Mouse (Mus musculus): ENCODE measurements at regions not wholly inside any gene's neighbourhood (a gene's known extent, or its start where the extent isn't known, plus 50 kb on each side); places are given as distances from the start of the nearest gene placed in this dataset.

GRCm38 (mm10) chr4:114315051-114315450 is 91.5 kb upstream of the Trabd2b start:
- Histone ChIP-seq H3K36me3 (ENCODE audit: control insufficient read depth in 1 of 2, insufficient read depth in 2 of 2, low read length in 2 of 2) (no peaks in the 10 kb centered on the region), H3K9ac (ENCODE audit: control insufficient read depth, low read depth, low read length, poor library complexity, severe bottlenecking) (no peak overlapping the region), H3K79me2 (ENCODE audit: control insufficient read depth, insufficient read depth, low read length, poor library complexity) (no peaks in the 10 kb centered on the region), H3K27ac (ENCODE audit: control insufficient read depth, low read depth, low read length) (no peak overlapping the region), H3K4me3 (ENCODE audit: control insufficient read depth in 1 of 2, insufficient read depth in 1 of 2, low read depth in 2 of 2, low read length in 2 of 2) (no peak overlapping the region), H3K4me1 (ENCODE audit: control insufficient read depth in 1 of 2, insufficient read depth in 2 of 2, low read length in 2 of 2) (no peaks in the 10 kb centered on the region), H3K27me3 (ENCODE audit: control insufficient read depth in 1 of 2, insufficient read depth in 2 of 2, low read length in 2 of 2) (no peaks in the 10 kb centered on the region), H3K9me3 (replicated peaks; ENCODE audit: insufficient read depth, low read length) (no peaks in the 10 kb centered on the region)
- TF ChIP-seq USF1 (IDR thresholded peaks at IDR 0.05; ENCODE audit: low read depth, low read length) = no peak
- no peak for TF ChIP-seq MYC (IDR thresholded peaks at IDR 0.05; ENCODE audit: low read depth, low read length)
- TF ChIP-seq CHD2 (IDR thresholded peaks at IDR 0.05; ENCODE audit: low read length) = no peak
- no peak for TF ChIP-seq MYB (IDR thresholded peaks at IDR 0.05; ENCODE audit: low read depth, low read length)
- DNase-seq (ENCODE audit: low read depth, low spot score) = no peak

GRCm38 (mm10) chr4:114315556-114315955 is 91.0 kb upstream of the Trabd2b start:
- TF ChIP-seq CHD2 (IDR thresholded peaks at IDR 0.05; ENCODE audit: low read length) (no peak), MAX (IDR thresholded peaks at IDR 0.05; ENCODE audit: low read length) (no peak), POLR2A (IDR thresholded peaks at IDR 0.05; ENCODE audit: control insufficient read depth in 1 of 2, insufficient read depth in 1 of 2, low read depth in 1 of 2, low read length in 2 of 2, poor library complexity in 1 of 2) (no peak), NELFE (IDR thresholded peaks at IDR 0.05; ENCODE audit: low read depth, low read length) (no peak), EP300 (IDR thresholded peaks at IDR 0.05; ENCODE audit: low read depth in 1 of 2, low read length in 2 of 2) (no peak), CTCF (IDR thresholded peaks at IDR 0.05 in 2 of 3, conservative IDR thresholded peaks at IDR 0.05 in 1 of 3; ENCODE audit: control insufficient read depth in 1 of 3, insufficient read depth in 1 of 3, low read depth in 2 of 3, low read length in 3 of 3, poor library complexity in 1 of 3, severe bottlenecking in 1 of 3) (no peak), MYC (IDR thresholded peaks at IDR 0.05; ENCODE audit: low read depth, low read length) (no peak), RAD21 (IDR thresholded peaks at IDR 0.05; ENCODE audit: low read depth, low read length) (no peak)
- no peak for DNase-seq (ENCODE audit: low read depth, low spot score)
- Histone ChIP-seq H3K27me3 (ENCODE audit: control insufficient read depth in 1 of 2, insufficient read depth in 2 of 2, low read length in 2 of 2) (no peaks in the 10 kb centered on the region), H3K9me3 (replicated peaks; ENCODE audit: insufficient read depth, low read length) (no peaks in the 10 kb centered on the region), H3K36me3 (ENCODE audit: control insufficient read depth in 1 of 2, insufficient read depth in 2 of 2, low read length in 2 of 2) (no peaks in the 10 kb centered on the region), H3K27ac (ENCODE audit: control insufficient read depth, low read depth, low read length) (no peak overlapping the region), H3K4me1 (ENCODE audit: control insufficient read depth in 1 of 2, insufficient read depth in 2 of 2, low read length in 2 of 2) (no peaks in the 10 kb centered on the region), H3K79me2 (ENCODE audit: control insufficient read depth, insufficient read depth, low read length, poor library complexity) (no peaks in the 10 kb centered on the region), H3K4me3 (ENCODE audit: control insufficient read depth in 1 of 2, insufficient read depth in 1 of 2, low read depth in 2 of 2, low read length in 2 of 2) (no peak overlapping the region), H3K9ac (ENCODE audit: control insufficient read depth, low read depth, low read length, poor library complexity, severe bottlenecking) (no peak overlapping the region)

DNA sequence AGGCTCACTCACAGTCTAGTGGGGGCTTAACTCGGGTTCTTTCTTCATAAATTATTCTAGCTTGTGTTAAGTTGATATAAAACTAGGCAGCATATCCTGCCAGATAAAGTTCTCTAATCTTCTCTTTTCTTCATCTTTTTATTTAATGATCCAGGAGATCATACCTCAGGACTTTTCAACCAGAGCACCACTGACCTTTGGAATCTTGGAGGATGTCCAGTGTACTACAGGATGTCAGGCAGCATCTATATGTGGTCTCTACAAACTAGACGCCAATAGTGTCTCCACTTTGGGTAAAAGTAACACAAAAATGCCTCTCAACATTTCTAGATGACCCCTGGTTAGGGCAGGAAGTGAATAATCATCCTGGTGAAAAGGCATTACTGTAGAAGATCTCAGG is 89.4 kb upstream of the Trabd2b start:
- TF ChIP-seq RAD21 (IDR thresholded peaks at IDR 0.05; ENCODE audit: low read depth, low read length) (no peak), NRF1 (IDR thresholded peaks at IDR 0.05; ENCODE audit: insufficient read depth, low read depth, low read length, poor library complexity, severe bottlenecking) (no peak), MYB (IDR thresholded peaks at IDR 0.05; ENCODE audit: low read depth, low read length) (no peak), TBP (IDR thresholded peaks at IDR 0.05; ENCODE audit: low read depth, low read length) (no peak), POLR2A (IDR thresholded peaks at IDR 0.05; ENCODE audit: control insufficient read depth in 1 of 2, insufficient read depth in 1 of 2, low read depth in 1 of 2, low read length in 2 of 2, poor library complexity in 1 of 2) (no peak), MAZ (IDR thresholded peaks at IDR 0.05; ENCODE audit: low read depth, low read length) (no peak), HCFC1 (IDR thresholded peaks at IDR 0.05; ENCODE audit: low read depth, low read length) (no peak), GABPA (IDR thresholded peaks at IDR 0.05; ENCODE audit: low read depth, low read length) (no peak), CTCF (IDR thresholded peaks at IDR 0.05 in 2 of 3, conservative IDR thresholded peaks at IDR 0.05 in 1 of 3; ENCODE audit: control insufficient read depth in 1 of 3, insufficient read depth in 1 of 3, low read depth in 2 of 3, low read length in 3 of 3, poor library complexity in 1 of 3, severe bottlenecking in 1 of 3) (no peak), MAFK (IDR thresholded peaks at IDR 0.05; ENCODE audit: borderline replicate concordance, low read depth, low read length) (no peak), ZMIZ1 (IDR thresholded peaks at IDR 0.05; ENCODE audit: low read depth, low read length) (no peak), NELFE (IDR thresholded peaks at IDR 0.05; ENCODE audit: low read depth, low read length) (no peak), ELF1 (IDR thresholded peaks at IDR 0.05; ENCODE audit: low read depth, low read length) (no peak), ZNF384 (IDR thresholded peaks at IDR 0.05; ENCODE audit: low read depth, low read length) (no peak), ZKSCAN1 (IDR thresholded peaks at IDR 0.05; ENCODE audit: low read depth, low read length) (no peak), MYC (IDR thresholded peaks at IDR 0.05; ENCODE audit: low read depth, low read length) (no peak)
- Histone ChIP-seq H3K9me3 (replicated peaks; ENCODE audit: insufficient read depth, low read length) (no peaks in the 10 kb centered on the region), H3K9ac (ENCODE audit: control insufficient read depth, low read depth, low read length, poor library complexity, severe bottlenecking) (no peak overlapping the region), H3K4me1 (ENCODE audit: control insufficient read depth in 1 of 2, insufficient read depth in 2 of 2, low read length in 2 of 2) (no peaks in the 10 kb centered on the region), H3K4me3 (ENCODE audit: control insufficient read depth in 1 of 2, insufficient read depth in 1 of 2, low read depth in 2 of 2, low read length in 2 of 2) (no peak overlapping the region), H3K27me3 (ENCODE audit: control insufficient read depth in 1 of 2, insufficient read depth in 2 of 2, low read length in 2 of 2) (no peaks in the 10 kb centered on the region), H3K79me2 (ENCODE audit: control insufficient read depth, insufficient read depth, low read length, poor library complexity) (no peaks in the 10 kb centered on the region), H3K36me3 (ENCODE audit: control insufficient read depth in 1 of 2, insufficient read depth in 2 of 2, low read length in 2 of 2) (no peaks in the 10 kb centered on the region), H3K27ac (ENCODE audit: control insufficient read depth, low read depth, low read length) (no peak overlapping the region)
- DNase-seq (ENCODE audit: low read depth, low spot score) = no peak
